Mouse (Mus musculus): ENCODE data around the gene Ints13. TPM values are rescaled to one million over a fixed set of nuclear protein-coding genes. Genes with fewer than 3 reads are reported as not detected.

Gene Ints13
- polyA plus RNA-seq, 1 experiment from 2014 or later: 72.4 TPM

GRCm38 (mm10) chr6:146537111-146537510, 40.5 kb downstream of the Ints13 start:
- Histone ChIP-seq H3K36me3 (no peaks in the 10 kb centered on the region), H3K27me3 (no peaks in the 10 kb centered on the region), H3K27ac (no peak overlapping the region), H3K4me2 (replicated peaks) (no peak overlapping the region), H3K4me3 (replicated peaks) (no peak overlapping the region), H3K4me1 (replicated peaks) (no peaks in the 10 kb centered on the region), H3K9ac (replicated peaks) (no peak overlapping the region), H3K9me3 (no peaks in the 10 kb centered on the region)
- no peak for ATAC-seq
- 94% methylated on average over 4 of the region's 4 CpGs for WGBS

GRCm38 (mm10) chr6:146535501-146535900, 42.1 kb downstream of the Ints13 start:
- ATAC-seq: no peak
- H3K27ac ChIP-seq: no peak overlapping the region
- H3K4me1 ChIP-seq (replicated peaks): no peaks in the 10 kb centered on the region
- H3K4me2 ChIP-seq (replicated peaks): no peak overlapping the region
- WGBS: 95% methylated on average over 5 of the region's 5 CpGs
- H3K9ac ChIP-seq (replicated peaks): no peak overlapping the region
- H3K4me3 ChIP-seq (replicated peaks): no peak overlapping the region
- no peaks in the 10 kb centered on the region for H3K27me3 ChIP-seq
- no peaks in the 10 kb centered on the region for H3K36me3 ChIP-seq
- H3K9me3 ChIP-seq: no peaks in the 10 kb centered on the region

- no peak overlapping the region for H3K4me3 ChIP-seq (replicated peaks)
- H3K4me2 ChIP-seq (replicated peaks): no peak overlapping the region
- ATAC-seq: no peak
- H3K9me3 ChIP-seq: no peaks in the 10 kb centered on the region
- H3K9ac ChIP-seq (replicated peaks): no peak overlapping the region
- no peaks in the 10 kb centered on the region for H3K4me1 ChIP-seq (replicated peaks)
- 94% methylated on average over 4 of the region's 4 CpGs for WGBS
- no peaks in the 10 kb centered on the region for H3K27me3 ChIP-seq
- no peaks in the 10 kb centered on the region for H3K36me3 ChIP-seq
- H3K27ac ChIP-seq: no peak overlapping the region
Measured at GRCm38 (mm10) chr6:146533146-146533545, 44.5 kb downstream of the Ints13 start.

DNA sequence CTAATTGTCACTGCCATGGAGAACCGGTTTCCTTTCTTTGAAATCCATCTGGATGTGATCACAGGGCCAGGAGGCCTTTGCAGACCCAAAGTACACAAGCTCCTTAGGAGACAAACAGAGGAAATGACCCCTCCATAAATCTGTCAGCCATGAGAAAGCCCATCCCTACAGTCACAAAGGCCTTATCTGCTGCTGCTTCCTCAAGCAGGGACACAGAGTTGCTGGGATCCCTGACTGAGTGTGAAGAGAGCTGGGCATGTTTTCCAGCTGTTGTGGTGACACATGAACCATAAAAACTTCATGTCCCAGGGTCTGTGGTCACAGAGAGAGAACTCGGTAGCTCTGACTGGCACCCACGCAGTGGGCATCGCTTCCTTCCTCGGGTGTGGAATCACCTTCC, 46.9 kb downstream of the Ints13 start:
- Histone ChIP-seq H3K4me3 (replicated peaks) (no peak overlapping the region), H3K4me1 (replicated peaks) (no peaks in the 10 kb centered on the region), H3K36me3 (no peaks in the 10 kb centered on the region), H3K27me3 (no peaks in the 10 kb centered on the region), H3K9ac (replicated peaks) (no peak overlapping the region), H3K9me3 (no peaks in the 10 kb centered on the region), H3K27ac (no peak overlapping the region), H3K4me2 (replicated peaks) (no peak overlapping the region)
- ATAC-seq: no peak
- WGBS: 91% methylated on average over 5 of the region's 5 CpGs

GRCm38 (mm10) chr6:146530363-146530762, 47.3 kb downstream of the Ints13 start:
- H3K4me3 ChIP-seq (replicated peaks): no peak overlapping the region
- H3K4me2 ChIP-seq (replicated peaks): no peak overlapping the region
- no peak for ATAC-seq
- no peaks in the 10 kb centered on the region for H3K36me3 ChIP-seq
- H3K9ac ChIP-seq (replicated peaks): no peak overlapping the region
- H3K27me3 ChIP-seq: no peaks in the 10 kb centered on the region
- WGBS: 93% methylated on average over 7 of the region's 7 CpGs
- H3K4me1 ChIP-seq (replicated peaks): no peaks in the 10 kb centered on the region
- H3K27ac ChIP-seq: no peak overlapping the region
- no peaks in the 10 kb centered on the region for H3K9me3 ChIP-seq

DNA sequence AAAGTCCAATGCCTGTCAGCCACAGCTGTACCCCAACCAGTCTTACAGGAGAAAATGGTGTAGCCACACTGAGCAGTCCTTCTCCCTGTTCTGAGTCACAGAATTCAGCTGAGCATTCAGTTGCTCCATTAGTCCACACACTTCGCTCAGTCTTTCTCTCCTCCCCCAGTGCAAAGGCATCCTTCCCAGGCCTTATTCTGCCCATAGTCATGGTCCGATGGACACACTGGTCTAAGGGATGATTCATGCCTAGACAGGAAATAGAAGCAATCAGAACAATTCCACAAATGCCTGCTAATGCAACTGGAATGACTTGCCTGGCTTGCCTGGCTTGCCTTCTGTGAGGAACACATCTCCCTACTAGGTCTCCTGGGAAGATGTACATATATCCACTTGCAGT, 50.1 kb downstream of the Ints13 start:
- no peak overlapping the region for H3K9ac ChIP-seq (replicated peaks)
- no peaks in the 10 kb centered on the region for H3K27me3 ChIP-seq
- no peak overlapping the region for H3K4me2 ChIP-seq (replicated peaks)
- no peak overlapping the region for H3K4me3 ChIP-seq (replicated peaks)
- 0 out of 2 replicates have a peak, but pooled peaks cover 5% of the 10 kb centered on the region for H3K9me3 ChIP-seq
- H3K36me3 ChIP-seq: no peaks in the 10 kb centered on the region
- no peak for ATAC-seq
- no peak overlapping the region for H3K27ac ChIP-seq
- no peaks in the 10 kb centered on the region for H3K4me1 ChIP-seq (replicated peaks)
- 94% methylated on average over 2 of the region's 2 CpGs for WGBS

DNA sequence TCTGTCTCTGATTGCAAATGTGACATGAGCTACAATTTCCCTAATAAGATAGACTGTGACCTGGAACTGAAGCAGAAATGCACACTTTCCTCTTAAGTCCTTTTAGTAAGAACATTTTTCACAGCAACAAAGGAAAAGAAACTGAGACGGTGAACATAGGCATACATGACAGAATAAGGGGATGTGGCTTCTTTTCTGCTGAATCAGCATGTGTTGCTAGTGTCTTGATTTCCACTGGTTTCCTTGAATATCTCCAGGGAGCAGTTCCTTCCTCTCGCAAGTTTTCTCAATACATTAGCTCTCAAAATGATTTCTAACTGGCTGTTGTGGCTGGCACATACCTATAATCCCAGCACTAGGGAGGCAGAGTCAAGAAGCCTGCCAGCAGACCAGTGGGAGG, 52.1 kb downstream of the Ints13 start:
- no peak for ATAC-seq
- Histone ChIP-seq H3K27me3 (no peaks in the 10 kb centered on the region), H3K4me1 (replicated peaks) (no peaks in the 10 kb centered on the region), H3K4me3 (replicated peaks) (no peak overlapping the region), H3K9ac (replicated peaks) (no peak overlapping the region), H3K36me3 (no peaks in the 10 kb centered on the region), H3K27ac (no peak overlapping the region), H3K9me3 (0 out of 2 replicates have a peak, but pooled peaks cover 5% of the 10 kb centered on the region), H3K4me2 (replicated peaks) (no peak overlapping the region)
- 84% methylated on average over 2 of the region's 2 CpGs for WGBS

GRCm38 (mm10) chr6:146521456-146522245, 56.0 kb downstream of the Ints13 start:
- ATAC-seq: no peak
- no peak overlapping the region for H3K4me3 ChIP-seq (replicated peaks)
- WGBS: 84% methylated on average over 5 of the region's 5 CpGs
- no peak overlapping the region for H3K4me2 ChIP-seq (replicated peaks)
- H3K9me3 ChIP-seq: 0 out of 2 replicates have a peak, but pooled peaks cover 5% of the 10 kb centered on the region
- H3K27me3 ChIP-seq: no peaks in the 10 kb centered on the region
- H3K9ac ChIP-seq (replicated peaks): no peak overlapping the region
- H3K4me1 ChIP-seq (replicated peaks): no peaks in the 10 kb centered on the region
- no peaks in the 10 kb centered on the region for H3K36me3 ChIP-seq
- H3K27ac ChIP-seq: no peak overlapping the region

DNA sequence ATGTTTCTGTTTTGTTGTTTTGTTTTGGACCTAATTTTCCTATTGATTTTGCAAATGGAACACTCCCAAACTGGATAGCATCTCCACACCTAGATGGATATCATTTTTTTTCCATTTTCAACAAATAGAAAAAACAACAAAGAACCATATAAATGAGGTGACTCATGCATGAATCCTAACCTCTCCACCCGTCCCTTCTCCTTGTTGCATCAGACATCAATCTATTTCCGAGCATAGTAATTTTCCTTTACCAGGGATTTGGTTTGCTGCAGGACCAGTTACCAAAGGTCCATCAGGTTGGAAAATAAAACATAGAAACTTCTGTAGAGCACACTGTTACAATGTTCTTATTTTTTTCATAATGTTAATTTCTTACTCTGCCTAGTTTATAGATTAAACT, 58.6 kb downstream of the Ints13 start:
- H3K4me3 ChIP-seq (replicated peaks): no peak overlapping the region
- no peaks in the 10 kb centered on the region for H3K27me3 ChIP-seq
- no peak for ATAC-seq
- WGBS: 68% methylated on average over 2 of the region's 2 CpGs
- H3K9me3 ChIP-seq: 0 out of 2 replicates have a peak, but pooled peaks cover 5% of the 10 kb centered on the region
- no peak overlapping the region for H3K27ac ChIP-seq
- 0 out of 2 replicates have a peak, but pooled peaks cover 2% of the 10 kb centered on the region for H3K4me1 ChIP-seq (replicated peaks)
- no peak overlapping the region for H3K9ac ChIP-seq (replicated peaks)
- no peak overlapping the region for H3K4me2 ChIP-seq (replicated peaks)
- H3K36me3 ChIP-seq: no peaks in the 10 kb centered on the region

GRCm38 (mm10) chr6:146515936-146516335, 61.7 kb downstream of the Ints13 start:
- no peaks in the 10 kb centered on the region for H3K36me3 ChIP-seq
- H3K27me3 ChIP-seq: no peaks in the 10 kb centered on the region
- no peak overlapping the region for H3K4me2 ChIP-seq (replicated peaks)
- H3K4me1 ChIP-seq (replicated peaks): 0 out of 2 replicates have a peak, but pooled peaks cover 2% of the 10 kb centered on the region
- no peak overlapping the region for H3K4me3 ChIP-seq (replicated peaks)
- no peak overlapping the region for H3K27ac ChIP-seq
- no peaks in the 10 kb centered on the region for H3K9me3 ChIP-seq
- H3K9ac ChIP-seq (replicated peaks): no peak overlapping the region
- 86% methylated on average over 6 of the region's 6 CpGs for WGBS
- ATAC-seq: no peak

GRCm38 (mm10) chr6:146514531-146514948, 63.1 kb downstream of the Ints13 start:
- WGBS: 49% methylated on average over 7 of the region's 7 CpGs

GRCm38 (mm10) chr6:146513899-146514298, 63.7 kb downstream of the Ints13 start:
- Histone ChIP-seq H3K4me1 (replicated peaks) (0 out of 2 replicates have a peak, but pooled peaks cover 2% of the 10 kb centered on the region), H3K36me3 (no peaks in the 10 kb centered on the region), H3K9ac (replicated peaks) (no peak overlapping the region), H3K27ac (no peak overlapping the region), H3K4me2 (replicated peaks) (no peak overlapping the region), H3K27me3 (no peaks in the 10 kb centered on the region), H3K4me3 (replicated peaks) (no peak overlapping the region), H3K9me3 (no peaks in the 10 kb centered on the region)
- 70% methylated on average over 5 of the region's 5 CpGs for WGBS
- ATAC-seq: no peak

More at GRCm38 (mm10) chr6:146514531-146514948, 63.1 kb downstream of the Ints13 start:
- H3K36me3 ChIP-seq: no peaks in the 10 kb centered on the region
- ATAC-seq: no peak
- H3K4me3 ChIP-seq (replicated peaks): no peak overlapping the region
- no peak overlapping the region for H3K27ac ChIP-seq
- no peak overlapping the region for H3K4me2 ChIP-seq (replicated peaks)
- H3K9me3 ChIP-seq: no peaks in the 10 kb centered on the region
- no peak overlapping the region for H3K9ac ChIP-seq (replicated peaks)
- H3K4me1 ChIP-seq (replicated peaks): 0 out of 2 replicates have a peak, but pooled peaks cover 2% of the 10 kb centered on the region
- H3K27me3 ChIP-seq: no peaks in the 10 kb centered on the region
